Mouse (Mus musculus) kidney, adult 2 months (tissue): ENCODE results near the gene Zc3h15.

Experiments
- CTCF ChIP-seq: fragments of 200-500 bp; conservative IDR thresholded peaks from 2 replicates; pipeline ENCODE4 v1.5.1; 2011; ENCODE audit warnings: low read depth, mild to moderate bottlenecking, control low read depth, low read length, moderate library complexity, mixed read lengths; ENCODE audit not compliant: insufficient read depth, insufficient read length
- POLR2A ChIP-seq: fragments of 200-500 bp; IDR thresholded peaks from one replicate; pipeline ENCODE4 v1.6.1; 2011; ENCODE audit warnings: low read depth, low read length, control low read depth

- TF ChIP-seq CTCF = no peak
- no peak for TF ChIP-seq POLR2A
These were observed 58.2 kb downstream of the Zc3h15 start for GRCm38 (mm10) chr2:83702411-83702810.
